Mouse (Mus musculus) hindbrain, embryonic 14.5 days (tissue): ENCODE measurements around the gene Opa1. TPM values are rescaled to one million over a fixed set of nuclear protein-coding genes. Genes with fewer than 3 reads are reported as not detected.

Source experiments
- ATAC-seq: fragments of 200-750 bp; cut with Nextera tagmentation; 2 replicates; pipeline ENCODE4 v1.8.0; 2017; ENCODE audit warnings: moderate number of reproducible peaks, mild to moderate bottlenecking, moderate TSS enrichment, moderate library complexity; ENCODE audit not compliant: low FRiP score
- DNase-seq: peaks from one replicate; pipeline ENCODE4 v3.0.0-alpha.2; 2015; ENCODE audit warnings: low spot score
- H3K27ac ChIP-seq: fragments of 300-500 bp; sonication (generic); 2 replicates; pipeline ENCODE4 v1.5.1; 2014; ENCODE audit warnings: mild to moderate bottlenecking, moderate library complexity
- H3K27me3 ChIP-seq: fragments of 300-500 bp; sonication (generic); 2 replicates; pipeline ENCODE4 v1.6.1; 2014; ENCODE audit warnings: mild to moderate bottlenecking, low read length, mixed read lengths; ENCODE audit not compliant: control insufficient read depth, insufficient read depth
- H3K36me3 ChIP-seq: fragments of 300-500 bp; sonication (generic); replicated peaks from 2 replicates; pipeline ENCODE4 v1.6.1; 2014; ENCODE audit not compliant: control insufficient read depth, insufficient read depth
- H3K4me1 ChIP-seq: fragments of 300-500 bp; sonication (generic); replicated peaks from 2 replicates; pipeline ENCODE4 v1.6.1; 2014; ENCODE audit warnings: antibody characterized with exemption, low read length, mixed read lengths; ENCODE audit not compliant: control insufficient read depth, insufficient read depth
- H3K4me2 ChIP-seq: fragments of 300-500 bp; sonication (generic); replicated peaks from 2 replicates; pipeline ENCODE4 v1.6.1; 2014; ENCODE audit warnings: mild to moderate bottlenecking, moderate library complexity
- H3K4me3 ChIP-seq: fragments of 300-500 bp; sonication (generic); replicated peaks from 2 replicates; pipeline ENCODE4 v1.5.1; 2014; ENCODE audit warnings: mild to moderate bottlenecking, low read length
- H3K9ac ChIP-seq: fragments of 300-500 bp; sonication (generic); 2 replicates; pipeline ENCODE4 v1.6.1; 2014
- H3K9me3 ChIP-seq: fragments of 300-500 bp; sonication (generic); 2 replicates; pipeline ENCODE4 v1.6.1; 2016; ENCODE audit warnings: low read length; ENCODE audit not compliant: control insufficient read depth
- WGBS: fragments of 180-500 bp; shearing (Covaris S2); extraction: QIAGEN DNeasy Blood & Tissue Kit; methylation state at CpG from one replicate; pipeline ENCODE4 v1.1.7; 2014; 5-methylcytosine and 5-hydroxymethylcytosine counted together
- polyA plus RNA-seq: library from polyadenylated mRNA; unstranded; fragments of >200 nt; fragmentation: Nextera tagmentation; extraction: Ambion mirVana; gene quantifications from 2 replicates; pipeline ENCODE4 v1.2.1, GENCODE M21; 2014

Gene Opa1
- polyA plus RNA-seq, 1 experiment from 2014 or later: 64.4 TPM

DNA sequence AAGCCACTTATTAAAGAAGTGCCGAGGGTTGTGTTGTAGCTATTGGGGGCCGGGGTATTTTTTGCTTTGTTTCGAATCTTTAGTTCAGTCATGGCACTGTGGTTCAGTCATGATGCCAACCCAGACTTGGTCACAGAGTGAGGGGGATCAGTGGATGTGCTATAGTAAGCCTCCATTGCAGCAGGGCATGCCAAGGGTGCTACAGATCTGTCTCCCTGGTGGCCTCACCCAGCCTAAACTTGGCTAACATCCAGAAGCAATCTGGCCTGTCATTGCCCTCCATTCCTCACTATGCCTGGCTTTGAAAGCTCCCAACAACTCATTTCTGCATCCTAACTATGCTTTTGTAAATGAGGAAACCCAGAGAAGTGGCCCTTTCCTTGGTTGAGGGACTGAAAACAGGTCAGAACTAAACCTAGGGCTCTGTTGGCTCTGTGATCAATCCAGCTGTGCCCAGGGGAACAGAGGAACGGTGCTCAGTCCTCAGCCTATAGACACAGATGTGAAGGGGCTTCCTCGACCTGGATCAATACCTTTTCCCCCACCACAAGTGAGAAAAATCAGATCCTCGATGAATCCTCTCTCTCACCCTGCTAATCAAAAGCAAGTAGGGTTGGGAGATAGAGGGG, 114.8 kb downstream of the Opa1 start:
- ATAC-seq (peak; percentile 51; the same call in 1 of the 2 replicates), DNase-seq (no peak)
- Histone ChIP-seq H3K27me3 (peaks cover 10% of the 10 kb centered on the region), H3K9ac (no peak overlapping the region), H3K4me1 (peaks cover 18% of the 10 kb centered on the region), H3K27ac (peak overlapping the region; percentile 52; the same call in 1 of the 2 replicates), H3K36me3 (no peaks in the 10 kb centered on the region), H3K9me3 (peaks cover 10% of the 10 kb centered on the region; the same call in 1 of the 2 replicates), H3K4me2 (no peak overlapping the region; the same call in 1 of the 2 replicates), H3K4me3 (no peak overlapping the region)
- 64% methylated on average over 6 of the region's 6 CpGs for WGBS

DNA sequence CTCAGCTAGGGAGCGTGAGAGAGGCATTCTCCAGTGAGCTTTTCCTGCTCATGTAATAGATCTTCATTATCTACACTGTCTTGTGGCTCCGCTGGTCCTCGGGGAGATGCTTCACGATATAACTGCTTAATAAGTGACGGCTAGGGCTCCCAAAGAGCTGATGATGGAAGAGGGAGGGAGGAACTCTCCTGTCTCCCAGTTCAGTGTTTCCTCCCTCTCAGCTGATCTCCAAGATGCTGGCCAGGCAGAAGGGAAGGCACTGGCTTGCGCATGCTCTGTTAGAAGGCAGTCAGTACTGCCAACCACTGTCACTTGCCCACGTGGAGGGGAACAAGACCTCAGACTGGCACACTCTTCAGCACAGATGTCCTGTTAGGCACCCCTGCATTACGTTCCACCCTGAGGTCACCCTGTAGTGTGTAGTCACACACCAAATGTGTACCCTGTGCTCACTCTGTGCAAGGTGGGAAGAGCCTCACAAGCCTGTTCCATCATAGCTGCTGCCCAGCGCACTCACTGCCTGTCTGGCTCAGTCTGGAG, 115.4 kb downstream of the Opa1 start:
- H3K9me3 ChIP-seq: peaks cover 10% of the 10 kb centered on the region; the same call in 1 of the 2 replicates
- H3K27ac ChIP-seq: 0 out of 2 replicates have a peak overlapping the region, but pooled peaks have one; percentile 52
- peaks cover 8% of the 10 kb centered on the region for H3K27me3 ChIP-seq
- ATAC-seq: peak; percentile 80
- peaks cover 18% of the 10 kb centered on the region for H3K4me1 ChIP-seq
- H3K4me3 ChIP-seq: no peak overlapping the region
- no peak overlapping the region for H3K9ac ChIP-seq
- DNase-seq: no peak
- H3K4me2 ChIP-seq: no peak overlapping the region; the same call in 1 of the 2 replicates
- H3K36me3 ChIP-seq: no peaks in the 10 kb centered on the region
- 51% methylated on average over 9 of the region's 9 CpGs for WGBS

Other genes starting within 250 kb of the Opa1 start
- gene Atp13a5, start 200.6 kb upstream of the Opa1 start, polyA plus RNA-seq: 2.5 and 2.9 TPM in 2 replicates
- gene Atp13a4, start 34.5 kb upstream of the Opa1 start, polyA plus RNA-seq: 1.9 and 2.7 TPM in 2 replicates